Mouse (Mus musculus): ENCODE data around the gene Plcb3.

- no peak for TF ChIP-seq CTCF (IDR thresholded peaks at IDR 0.05; ENCODE audit: borderline replicate concordance, extremely low read depth, insufficient read depth, insufficient read length)
- no peak for TF ChIP-seq POLR2A (IDR thresholded peaks at IDR 0.05; ENCODE audit: borderline replicate concordance, extremely low read depth, insufficient read depth, insufficient read length, poor library complexity, severe bottlenecking)
Observed at GRCm38 (mm10) chr19:6931002-6931401, 45.3 kb downstream of the Plcb3 start.
